Mouse (Mus musculus) hindbrain, embryonic 15.5 days (tissue): ENCODE measurements around the gene Scn3b. TPM values are rescaled to one million over a fixed set of nuclear protein-coding genes. Genes with fewer than 3 reads are reported as not detected.
A peak's percentile ranks its signal among the peaks of the same experiment; 100 is the strongest.

ENCODE experiments used
- ATAC-seq: fragments of 200-750 bp; cut with Nextera tagmentation; 2 replicates; pipeline ENCODE4 v1.8.0; 2017; ENCODE audit warnings: low read depth, moderate number of reproducible peaks, moderate TSS enrichment; ENCODE audit not compliant: low FRiP score
- H3K27ac ChIP-seq: fragments of 300-500 bp; sonication (generic); replicated peaks from 2 replicates; pipeline ENCODE4 v1.5.1; 2015; ENCODE audit warnings: mild to moderate bottlenecking, inconsistent platforms
- H3K27me3 ChIP-seq: fragments of 300-500 bp; sonication (generic); 2 replicates; pipeline ENCODE4 v1.6.1; 2015; ENCODE audit warnings: control low read depth, inconsistent platforms
- H3K36me3 ChIP-seq: fragments of 300-500 bp; sonication (generic); 2 replicates; pipeline ENCODE4 v1.6.1; 2015; ENCODE audit warnings: control low read depth, inconsistent platforms
- H3K4me1 ChIP-seq: fragments of 300-500 bp; sonication (generic); replicated peaks from 2 replicates; pipeline ENCODE4 v1.6.1; 2015; ENCODE audit warnings: control low read depth, inconsistent platforms
- H3K4me2 ChIP-seq: fragments of 300-500 bp; sonication (generic); 2 replicates; pipeline ENCODE4 v1.6.1; 2015; ENCODE audit warnings: moderate library complexity, mild to moderate bottlenecking, inconsistent platforms
- H3K4me3 ChIP-seq: fragments of 300-500 bp; sonication (generic); 2 replicates; pipeline ENCODE4 v1.5.1; 2015; ENCODE audit warnings: mild to moderate bottlenecking, inconsistent platforms
- H3K9ac ChIP-seq: fragments of 300-500 bp; sonication (generic); 2 replicates; pipeline ENCODE4 v1.6.1; 2015; ENCODE audit warnings: inconsistent platforms
- H3K9me3 ChIP-seq: fragments of 300-500 bp; sonication (generic); 2 replicates; pipeline ENCODE4 v1.6.1; 2016; ENCODE audit warnings: control low read depth, inconsistent platforms
- WGBS: fragments of 180-500 bp; shearing (Covaris S2); methylation state at CpG from one replicate; pipeline ENCODE4 v1.1.7; 2015; 5-methylcytosine and 5-hydroxymethylcytosine counted together
- polyA plus RNA-seq: library from polyadenylated mRNA; unstranded; fragments of >200 nt; fragmentation: Nextera tagmentation; extraction: Ambion mirVana; gene quantifications from 2 replicates; pipeline ENCODE4 v1.2.1, GENCODE M21; 2015

Gene Scn3b
- polyA plus RNA-seq, result 137 and 151 TPM in 2 replicates

GRCm38 (mm10) chr9:40269103-40269861 lies at the start of gene Scn3b:
Gene Scn3b (plus strand): TSS chr9:40269217.
- no peaks in the 10 kb centered on the region for H3K27me3 ChIP-seq
- H3K4me2 ChIP-seq, result peak within 1 kb of the TSS; percentile 65
- H3K4me1 ChIP-seq, result peaks cover 43% of the 10 kb centered on the region
- ATAC-seq, result peak; percentile 98
- H3K27ac ChIP-seq, result peak within 1 kb of the TSS; percentile 89
- no peaks in the 10 kb centered on the region for H3K36me3 ChIP-seq
- WGBS, result under 1% methylated on average over 40 of the region's 42 CpGs
- peak within 1 kb of the TSS; percentile 82 for H3K9ac ChIP-seq
- peak within 1 kb of the TSS; percentile 68 for H3K4me3 ChIP-seq
- no peaks in the 10 kb centered on the region for H3K9me3 ChIP-seq

- no peaks in the 10 kb centered on the region for H3K36me3 ChIP-seq
- 74% methylated on average over 4 of the region's 4 CpGs for whole genome bisulfite sequencing
- no peaks in the 10 kb centered on the region for H3K27me3 ChIP-seq
- H3K9me3 ChIP-seq, result no peaks in the 10 kb centered on the region
- ATAC-seq, result no peak
- peaks cover 3% of the 10 kb centered on the region; the same call in 1 of the 2 replicates for H3K4me1 ChIP-seq
- no peak overlapping the region for H3K27ac ChIP-seq
- no peak overlapping the region for H3K9ac ChIP-seq
- no peak overlapping the region for H3K4me2 ChIP-seq
- H3K4me3 ChIP-seq, result no peak overlapping the region
These were observed 44.7 kb upstream of the Scn3b start for GRCm38 (mm10) chr9:40224289-40224688.

- H3K4me3 ChIP-seq, result no peak overlapping the region
- H3K27me3 ChIP-seq, result no peaks in the 10 kb centered on the region
- H3K4me2 ChIP-seq, result no peak overlapping the region
- no peak overlapping the region for H3K9ac ChIP-seq
- H3K27ac ChIP-seq, result no peak overlapping the region
- H3K9me3 ChIP-seq, result no peaks in the 10 kb centered on the region
- no peaks in the 10 kb centered on the region for H3K36me3 ChIP-seq
- 71% methylated on average over 10 of the region's 10 CpGs for WGBS
- H3K4me1 ChIP-seq, result peaks cover 3% of the 10 kb centered on the region; the same call in 1 of the 2 replicates
- ATAC-seq, result peak; percentile 88
These were observed 40.9 kb upstream of the Scn3b start for GRCm38 (mm10) chr9:40227874-40228789.

GRCm38 (mm10) chr9:40228804-40229331 lies 40.1 kb upstream of the Scn3b start:
- no peak overlapping the region for H3K9ac ChIP-seq
- H3K36me3 ChIP-seq, result no peaks in the 10 kb centered on the region
- 45% methylated on average over 6 of the region's 6 CpGs for WGBS
- H3K9me3 ChIP-seq, result no peaks in the 10 kb centered on the region
- no peak overlapping the region for H3K4me3 ChIP-seq
- H3K27me3 ChIP-seq, result no peaks in the 10 kb centered on the region
- H3K4me1 ChIP-seq, result peaks cover 3% of the 10 kb centered on the region; the same call in 1 of the 2 replicates
- no peak overlapping the region for H3K4me2 ChIP-seq
- no peak for ATAC-seq
- no peak overlapping the region for H3K27ac ChIP-seq

- Histone ChIP-seq H3K4me2 (no peak overlapping the region), H3K4me3 (no peak overlapping the region), H3K27ac (no peak overlapping the region), H3K27me3 (no peaks in the 10 kb centered on the region), H3K36me3 (no peaks in the 10 kb centered on the region), H3K9ac (no peak overlapping the region), H3K4me1 (peaks cover 3% of the 10 kb centered on the region; the same call in 1 of the 2 replicates), H3K9me3 (no peaks in the 10 kb centered on the region)
- 51% methylated on average over 5 of the region's 5 CpGs for WGBS
- ATAC-seq, result no peak
These were observed 39.5 kb upstream of the Scn3b start for GRCm38 (mm10) chr9:40229479-40229878.

- Histone ChIP-seq H3K4me2 (no peak overlapping the region), H3K9ac (no peak overlapping the region), H3K27me3 (no peaks in the 10 kb centered on the region), H3K36me3 (no peaks in the 10 kb centered on the region), H3K27ac (no peak overlapping the region), H3K9me3 (no peaks in the 10 kb centered on the region), H3K4me3 (no peak overlapping the region), H3K4me1 (peaks cover 3% of the 10 kb centered on the region; the same call in 1 of the 2 replicates)
- no peak for ATAC-seq
- WGBS, result 81% methylated on average over 3 of the region's 3 CpGs
These were observed 38.0 kb upstream of the Scn3b start for GRCm38 (mm10) chr9:40231019-40231418.

- H3K9me3 ChIP-seq, result no peaks in the 10 kb centered on the region
- H3K36me3 ChIP-seq, result no peaks in the 10 kb centered on the region
- no peak overlapping the region for H3K9ac ChIP-seq
- WGBS, result 55% methylated on average over 10 of the region's 10 CpGs
- no peak for ATAC-seq
- no peaks in the 10 kb centered on the region for H3K4me1 ChIP-seq
- H3K4me3 ChIP-seq, result no peak overlapping the region
- H3K27ac ChIP-seq, result no peak overlapping the region
- no peaks in the 10 kb centered on the region for H3K27me3 ChIP-seq
- H3K4me2 ChIP-seq, result no peak overlapping the region
These were observed 34.6 kb upstream of the Scn3b start for GRCm38 (mm10) chr9:40234233-40235072.

GRCm38 (mm10) chr9:40235220-40235619 lies 33.8 kb upstream of the Scn3b start:
- H3K27ac ChIP-seq, result no peak overlapping the region
- no peaks in the 10 kb centered on the region for H3K4me1 ChIP-seq
- no peaks in the 10 kb centered on the region for H3K27me3 ChIP-seq
- ATAC-seq, result no peak
- H3K4me2 ChIP-seq, result no peak overlapping the region
- WGBS, result 84% methylated on average over 7 of the region's 7 CpGs
- no peaks in the 10 kb centered on the region for H3K36me3 ChIP-seq
- H3K9me3 ChIP-seq, result no peaks in the 10 kb centered on the region
- no peak overlapping the region for H3K9ac ChIP-seq
- no peak overlapping the region for H3K4me3 ChIP-seq

GRCm38 (mm10) chr9:40239749-40240148 lies 29.3 kb upstream of the Scn3b start:
- no peak overlapping the region for H3K4me3 ChIP-seq
- H3K27me3 ChIP-seq, result no peaks in the 10 kb centered on the region
- H3K27ac ChIP-seq, result no peak overlapping the region
- no peak for ATAC-seq
- H3K4me1 ChIP-seq, result peaks cover 21% of the 10 kb centered on the region
- H3K36me3 ChIP-seq, result no peaks in the 10 kb centered on the region
- 23% methylated on average over 4 of the region's 4 CpGs for WGBS
- H3K9me3 ChIP-seq, result no peaks in the 10 kb centered on the region
- no peak overlapping the region for H3K4me2 ChIP-seq
- H3K9ac ChIP-seq, result no peak overlapping the region

- Histone ChIP-seq H3K27me3 (no peaks in the 10 kb centered on the region), H3K36me3 (no peaks in the 10 kb centered on the region), H3K9ac (no peak overlapping the region), H3K4me2 (no peak overlapping the region), H3K4me3 (no peak overlapping the region), H3K9me3 (no peaks in the 10 kb centered on the region), H3K4me1 (peaks cover 22% of the 10 kb centered on the region), H3K27ac (no peak overlapping the region)
- WGBS, result 32% methylated on average over 5 of the region's 5 CpGs
- no peak for ATAC-seq
These were observed 28.7 kb upstream of the Scn3b start for GRCm38 (mm10) chr9:40240311-40240710.

- ATAC-seq, result peak; percentile 87
- WGBS, result under 1% methylated on average over 15 of the region's 15 CpGs
- peak overlapping the region; percentile 94 for H3K27ac ChIP-seq
These were observed 27.7 kb upstream of the Scn3b start for GRCm38 (mm10) chr9:40241223-40241801.

More at GRCm38 (mm10) chr9:40241223-40241801, 27.7 kb upstream of the Scn3b start:
- Histone ChIP-seq H3K9ac (peak overlapping the region; percentile 35), H3K4me3 (peak overlapping the region; percentile 38), H3K36me3 (no peaks in the 10 kb centered on the region), H3K27me3 (no peaks in the 10 kb centered on the region), H3K4me1 (peaks cover 31% of the 10 kb centered on the region), H3K9me3 (no peaks in the 10 kb centered on the region), H3K4me2 (peak overlapping the region; percentile 59)
